Mouse (Mus musculus): ENCODE measurements around the gene Scnn1b. TPM values are rescaled to one million over a fixed set of nuclear protein-coding genes. Genes with fewer than 3 reads are reported as not detected.

Gene Scnn1b
- polyA plus RNA-seq, 1 experiment: 0.15 TPM

DNA sequence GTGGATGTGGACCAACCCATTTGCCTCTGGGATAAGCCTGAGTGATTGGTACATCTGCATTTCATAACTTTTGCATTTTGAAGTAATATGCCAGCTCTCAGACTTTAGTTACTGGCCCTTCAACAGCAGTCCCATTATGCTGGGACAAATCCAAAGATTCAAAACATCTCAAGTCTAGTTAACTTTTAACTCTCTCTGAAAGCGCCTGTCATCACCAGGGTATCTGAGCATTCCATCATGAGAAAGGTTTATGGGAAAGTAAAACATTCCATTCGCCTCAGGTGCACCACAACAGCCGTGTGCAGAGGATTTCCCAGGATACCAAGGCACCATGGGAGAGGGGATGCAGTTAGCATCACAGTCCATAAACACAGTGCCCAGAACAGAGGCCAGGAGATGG, 76.8 kb downstream of the Scnn1b start:
- no peak for DNase-seq (ENCODE audit: low read depth)
- TF ChIP-seq CTCF (IDR thresholded peaks at IDR 0.05; ENCODE audit: borderline replicate concordance, extremely low read depth, insufficient read depth, insufficient read length) (no peak), POLR2A (IDR thresholded peaks at IDR 0.05; ENCODE audit: borderline replicate concordance, extremely low read depth, insufficient read depth, insufficient read length, poor library complexity, severe bottlenecking) (no peak)

- TF ChIP-seq POLR2A (IDR thresholded peaks at IDR 0.05; ENCODE audit: borderline replicate concordance, extremely low read depth, insufficient read depth, insufficient read length, poor library complexity, severe bottlenecking) (no peak), CTCF (IDR thresholded peaks at IDR 0.05; ENCODE audit: borderline replicate concordance, extremely low read depth, insufficient read depth, insufficient read length) (no peak)
- no peak for DNase-seq (ENCODE audit: low read depth)
These were observed 77.5 kb downstream of the Scnn1b start for GRCm38 (mm10) chr7:121942371-121942770.

DNA sequence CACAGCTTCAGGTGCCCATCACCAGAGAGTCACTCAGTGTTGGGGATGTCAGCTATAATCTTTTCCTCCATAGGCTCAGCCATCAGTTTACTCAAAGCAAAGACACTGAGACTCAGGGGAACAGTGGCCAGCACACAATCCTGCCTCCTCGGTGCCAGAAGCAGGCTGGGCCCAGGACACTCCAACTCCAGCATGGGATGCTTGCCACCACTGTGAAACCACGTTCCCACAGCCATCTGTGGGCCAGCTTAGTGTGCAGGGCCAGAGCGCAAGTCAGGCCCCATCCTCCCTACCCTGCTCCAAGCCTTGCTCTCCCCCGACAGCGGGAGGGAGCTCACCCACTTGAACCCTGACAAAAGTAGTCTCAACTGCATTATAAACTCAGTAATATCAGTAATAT, 81.4 kb downstream of the Scnn1b start:
- no peak for DNase-seq (ENCODE audit: low read depth)
- TF ChIP-seq CTCF (IDR thresholded peaks at IDR 0.05; ENCODE audit: borderline replicate concordance, extremely low read depth, insufficient read depth, insufficient read length) (no peak), POLR2A (IDR thresholded peaks at IDR 0.05; ENCODE audit: borderline replicate concordance, extremely low read depth, insufficient read depth, insufficient read length, poor library complexity, severe bottlenecking) (no peak)

GRCm38 (mm10) chr7:121947513-121947912, 82.7 kb downstream of the Scnn1b start:
- no peak for TF ChIP-seq POLR2A (IDR thresholded peaks at IDR 0.05; ENCODE audit: borderline replicate concordance, extremely low read depth, insufficient read depth, insufficient read length, poor library complexity, severe bottlenecking)
- no peak for TF ChIP-seq CTCF (IDR thresholded peaks at IDR 0.05; ENCODE audit: borderline replicate concordance, extremely low read depth, insufficient read depth, insufficient read length)
- DNase-seq (ENCODE audit: low read depth): no peak

- TF ChIP-seq POLR2A (IDR thresholded peaks at IDR 0.05; ENCODE audit: borderline replicate concordance, extremely low read depth, insufficient read depth, insufficient read length, poor library complexity, severe bottlenecking) (no peak), CTCF (IDR thresholded peaks at IDR 0.05; ENCODE audit: borderline replicate concordance, extremely low read depth, insufficient read depth, insufficient read length) (no peak)
These were observed 90.2 kb downstream of the Scnn1b start for GRCm38 (mm10) chr7:121954891-121955669.

DNA sequence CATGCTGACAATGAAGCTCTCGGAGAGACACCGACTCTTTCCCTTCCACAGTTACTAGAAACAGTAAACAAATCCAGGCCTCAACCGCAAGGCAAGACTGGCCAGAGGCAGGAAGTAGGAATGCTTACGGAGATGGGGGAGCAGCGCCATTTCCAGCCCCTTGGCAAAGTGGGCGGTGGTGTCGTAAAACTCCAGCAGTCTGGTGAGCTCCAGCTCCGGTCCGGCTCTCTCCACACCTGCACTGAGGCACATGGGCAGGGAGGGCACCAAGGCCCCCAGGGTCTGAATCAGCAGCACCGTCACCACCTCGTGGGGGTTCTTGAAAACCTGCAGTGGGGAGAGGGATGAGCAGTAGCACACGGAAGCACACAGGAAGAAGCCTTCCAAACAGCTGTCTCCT, 91.0 kb downstream of the Scnn1b start:
- TF ChIP-seq CTCF (IDR thresholded peaks at IDR 0.05; ENCODE audit: borderline replicate concordance, extremely low read depth, insufficient read depth, insufficient read length): no peak
- no peak for TF ChIP-seq POLR2A (IDR thresholded peaks at IDR 0.05; ENCODE audit: borderline replicate concordance, extremely low read depth, insufficient read depth, insufficient read length, poor library complexity, severe bottlenecking)
- DNase-seq (ENCODE audit: low read depth): no peak

More at GRCm38 (mm10) chr7:121954891-121955669, 90.2 kb downstream of the Scnn1b start:
- DNase-seq (ENCODE audit: low read depth): no peak

DNA sequence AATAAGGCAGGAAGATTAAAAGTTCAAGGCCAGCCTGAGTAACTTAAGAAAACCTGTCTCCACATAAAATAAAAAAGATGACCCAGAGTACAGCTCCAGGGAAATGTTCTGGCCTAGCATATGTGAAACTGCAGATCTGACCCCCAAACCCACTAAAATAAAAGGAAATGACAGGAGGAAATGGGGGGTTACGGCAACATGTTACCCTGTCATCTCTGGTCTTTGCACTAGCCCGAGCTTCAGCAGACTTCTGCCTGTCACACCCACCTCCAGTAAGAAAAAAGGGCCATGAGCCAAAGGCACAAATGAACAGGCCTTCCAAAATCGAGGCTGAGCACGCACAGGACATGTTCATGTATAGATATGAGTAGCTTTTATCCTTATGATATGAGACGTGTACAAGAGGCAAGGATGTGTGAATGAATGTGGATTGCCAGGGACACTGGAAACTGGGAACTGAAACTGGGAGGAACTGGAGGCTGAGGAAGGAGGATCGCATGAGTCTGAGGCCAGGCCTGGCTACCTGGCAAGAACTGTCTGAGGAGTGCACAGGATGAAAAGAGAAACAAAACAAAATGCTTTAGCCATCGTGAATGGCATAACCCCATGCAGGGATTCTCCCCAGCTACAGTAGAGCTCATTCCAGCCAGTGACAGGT, 97.2 kb downstream of the Scnn1b start:
- no peak for DNase-seq (ENCODE audit: low read depth)
- TF ChIP-seq CTCF (IDR thresholded peaks at IDR 0.05; ENCODE audit: borderline replicate concordance, extremely low read depth, insufficient read depth, insufficient read length) (no peak), POLR2A (IDR thresholded peaks at IDR 0.05; ENCODE audit: borderline replicate concordance, extremely low read depth, insufficient read depth, insufficient read length, poor library complexity, severe bottlenecking) (no peak)

DNA sequence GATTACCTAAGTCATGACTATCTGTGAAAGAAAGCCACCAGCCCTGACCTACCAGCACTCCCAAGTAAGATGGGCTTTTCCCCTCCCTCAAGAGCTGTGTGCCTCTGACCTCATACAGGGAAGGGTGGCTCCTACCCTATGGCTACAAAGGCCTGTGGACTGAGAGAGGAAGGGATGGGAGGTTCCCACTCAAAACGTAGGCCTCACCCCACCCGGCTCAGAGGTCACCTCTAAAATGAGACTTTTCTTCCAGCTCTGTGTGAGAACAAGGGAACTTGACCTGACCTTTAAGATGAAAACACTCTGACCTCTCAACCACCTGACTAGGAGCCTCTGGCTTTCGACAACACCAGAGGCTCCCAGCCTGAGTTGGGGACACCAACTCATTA, 97.7 kb downstream of the Scnn1b start:
- TF ChIP-seq CTCF (IDR thresholded peaks at IDR 0.05; ENCODE audit: borderline replicate concordance, extremely low read depth, insufficient read depth, insufficient read length) (no peak), POLR2A (IDR thresholded peaks at IDR 0.05; ENCODE audit: borderline replicate concordance, extremely low read depth, insufficient read depth, insufficient read length, poor library complexity, severe bottlenecking) (no peak)
- no peak for DNase-seq (ENCODE audit: low read depth)

DNA sequence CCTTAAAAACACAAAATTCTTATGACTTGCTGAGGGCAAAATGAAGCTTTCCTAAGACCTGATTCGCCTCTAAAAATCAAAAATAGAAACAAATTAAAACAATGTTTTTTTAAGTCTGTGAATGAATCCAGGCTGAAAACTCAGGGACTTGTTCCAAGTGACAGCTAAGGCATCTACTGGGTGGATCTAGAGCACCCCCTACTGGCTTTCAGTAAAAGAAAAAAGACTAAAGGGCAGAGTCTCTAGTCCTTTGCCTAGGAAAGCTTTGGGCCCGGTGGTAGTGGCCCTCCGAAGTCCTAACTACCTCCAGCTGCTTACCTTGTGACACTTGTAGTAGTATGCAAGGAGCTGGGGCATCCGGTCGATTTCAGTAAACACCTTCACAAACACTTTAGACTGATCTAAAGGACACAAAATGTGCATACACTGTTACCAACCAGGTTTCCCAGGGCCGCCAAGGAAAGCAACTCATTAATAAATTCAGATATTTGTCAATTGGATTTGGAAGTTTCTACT, 99.1 kb downstream of the Scnn1b start:
- TF ChIP-seq POLR2A (IDR thresholded peaks at IDR 0.05; ENCODE audit: borderline replicate concordance, extremely low read depth, insufficient read depth, insufficient read length, poor library complexity, severe bottlenecking): no peak
- peak; percentile 60; the same call in 1 of the 2 replicates for TF ChIP-seq CTCF (IDR thresholded peaks at IDR 0.05; ENCODE audit: borderline replicate concordance, extremely low read depth, insufficient read depth, insufficient read length)
- DNase-seq (ENCODE audit: low read depth): peak; percentile 81

- TF ChIP-seq POLR2A (IDR thresholded peaks at IDR 0.05; ENCODE audit: borderline replicate concordance, extremely low read depth, insufficient read depth, insufficient read length, poor library complexity, severe bottlenecking) (no peak), CTCF (IDR thresholded peaks at IDR 0.05; ENCODE audit: borderline replicate concordance, extremely low read depth, insufficient read depth, insufficient read length) (no peak)
- no peak for DNase-seq (ENCODE audit: low read depth)
These were observed 101.3 kb downstream of the Scnn1b start for GRCm38 (mm10) chr7:121966169-121966568.

Other genes starting within 250 kb of the Scnn1b start
- 10.1 and 13.2 TPM in 2 replicates for gene Usp31, start 157.8 kb upstream of the Scnn1b start, polyA plus RNA-seq (2012; rRNA removed)
- gene Scnn1g, start 130.6 kb upstream of the Scnn1b start, polyA plus RNA-seq (2012; rRNA removed): 0.04 TPM in 1 of 2 replicates, not detected in the other
- gene Cog7, start 116.7 kb downstream of the Scnn1b start, polyA plus RNA-seq (2012; rRNA removed): 12.4 and 18.3 TPM in 2 replicates
- gene Gga2, start 156.2 kb downstream of the Scnn1b start, polyA plus RNA-seq (2012; rRNA removed): 83.7 and 101 TPM in 2 replicates
- gene Ubfd1, start 202.1 kb downstream of the Scnn1b start, polyA plus RNA-seq (2012; rRNA removed): 77.7 and 89.6 TPM in 2 replicates
- gene Ears2, start 202.2 kb downstream of the Scnn1b start, polyA plus RNA-seq (2012; rRNA removed): 9.8 and 11.0 TPM in 2 replicates
- 127 and 146 TPM in 2 replicates for gene Ndufab1, start 236.8 kb downstream of the Scnn1b start, polyA plus RNA-seq (2012; rRNA removed)